Mouse (Mus musculus) G1E (cell line): Measurements from ENCODE around the gene Mfsd4a. TPM values are rescaled to one million over a fixed set of nuclear protein-coding genes. Genes with fewer than 3 reads are reported as not detected.

Source experiments
- ATAC-seq: 2 replicates; pipeline ENCODE4 v1.8.0; 2016; ENCODE audit warnings: mild to moderate bottlenecking; ENCODE audit not compliant: insufficient number of reproducible peaks, poor library complexity, low FRiP score, severe bottlenecking; ENCODE audit errors: extremely low read depth
- DNase-seq: peaks from one replicate; pipeline ENCODE4 v3.0.0; 2012; ENCODE audit warnings: low spot score
- H3K27me3 ChIP-seq: 2 replicates; pipeline ENCODE4 v1.6.1; 2012; ENCODE audit warnings: mild to moderate bottlenecking, low read length, inconsistent platforms; ENCODE audit not compliant: insufficient read depth
- H3K36me3 ChIP-seq: replicated peaks from 2 replicates; pipeline ENCODE3; 2012; ENCODE audit warnings: mild to moderate bottlenecking, inconsistent platforms
- H3K4me1 ChIP-seq: 2 replicates; pipeline ENCODE4 v1.6.1; 2012; ENCODE audit warnings: low read depth, low read length, inconsistent platforms, mixed read lengths; ENCODE audit not compliant: insufficient read depth
- H3K4me3 ChIP-seq: 2 replicates; pipeline ENCODE4 v1.5.1; 2012; ENCODE audit warnings: low read depth, mild to moderate bottlenecking, inconsistent platforms, low read length, moderate library complexity, mixed read lengths
- H3K9me3 ChIP-seq: replicated peaks from 2 replicates; pipeline ENCODE4 v1.6.1; 2012; ENCODE audit warnings: inconsistent platforms
- CTCF ChIP-seq: IDR thresholded peaks from 2 replicates; pipeline ENCODE4 v1.5.1; 2012; ENCODE audit warnings: low read depth, low read length, inconsistent platforms, mixed read lengths
- GATA1 ChIP-seq: IDR thresholded peaks from 2 replicates; pipeline ENCODE4 v1.6.1; 2012; ENCODE audit warnings: borderline replicate concordance, low read length, inconsistent platforms, mixed read lengths
- GATA2 ChIP-seq: IDR thresholded peaks from 2 replicates; pipeline ENCODE4 v1.6.1; 2012; ENCODE audit warnings: low read depth, low read length, inconsistent platforms, borderline replicate concordance
- POLR2AphosphoS5 ChIP-seq: IDR thresholded peaks from 2 replicates; pipeline ENCODE4 v1.6.1; 2012; ENCODE audit warnings: low read depth, low read length, inconsistent platforms; ENCODE audit not compliant: insufficient replicate concordance
- TAL1 ChIP-seq: conservative IDR thresholded peaks from 2 replicates; pipeline ENCODE4 v1.6.1; 2012; ENCODE audit warnings: low read depth, low read length, inconsistent platforms, mixed read lengths
- polyA plus RNA-seq: library from polyadenylated mRNA; stranded (reverse); fragments of >175 nt; gene quantifications from 2 replicates; pipeline ENCODE4 v1.2.3, GENCODE M21; 2012
- total RNA-seq, 2 experiments: library from RNA; stranded (forward) in 1 of 2; stranded (reverse) in 1 of 2; fragments of 200-1000 nt in 1 of 2; fragments of >200 nt in 1 of 2; fragmentation: Nextera tagmentation in 1 of 2; gene quantifications; 2 replicates each; pipeline ENCODE4 v1.2.3; 2014 to 2017

Gene Mfsd4a
- total and polyA plus RNA-seq, 3 experiments, result 1.0 TPM; not detected in 2

GRCm38 (mm10) chr1:132003817-132004216, 64.0 kb downstream of the Mfsd4a start:
- H3K4me1 ChIP-seq, result peaks cover 27% of the 10 kb centered on the region
- peaks cover 3% of the 10 kb centered on the region for H3K9me3 ChIP-seq
- H3K36me3 ChIP-seq, result no peaks in the 10 kb centered on the region
- DNase-seq, result no peak
- no peak overlapping the region for H3K4me3 ChIP-seq
- H3K27me3 ChIP-seq, result peaks cover 5% of the 10 kb centered on the region
- no peak for TF ChIP-seq CTCF
- no peak for TF ChIP-seq GATA1
- no peak for TF ChIP-seq POLR2AphosphoS5
- TF ChIP-seq TAL1, result no peak
- TF ChIP-seq GATA2, result no peak
- no peak for ATAC-seq

GRCm38 (mm10) chr1:132003111-132003510, 64.8 kb downstream of the Mfsd4a start:
- no peak for ATAC-seq
- TF ChIP-seq CTCF (no peak), GATA1 (no peak), POLR2AphosphoS5 (no peak), GATA2 (no peak), TAL1 (no peak)

GRCm38 (mm10) chr1:132001880-132002330, 66.0 kb downstream of the Mfsd4a start:
- no peak overlapping the region for H3K4me3 ChIP-seq
- peaks cover 15% of the 10 kb centered on the region for H3K27me3 ChIP-seq
- TF ChIP-seq POLR2AphosphoS5, result no peak
- H3K9me3 ChIP-seq, result peaks cover 3% of the 10 kb centered on the region
- DNase-seq (no peak), ATAC-seq (no peak)
- H3K4me1 ChIP-seq, result peaks cover 23% of the 10 kb centered on the region
- H3K36me3 ChIP-seq, result no peaks in the 10 kb centered on the region

More at GRCm38 (mm10) chr1:132003111-132003510, 64.8 kb downstream of the Mfsd4a start:
- Histone ChIP-seq H3K9me3 (peaks cover 3% of the 10 kb centered on the region), H3K27me3 (peaks cover 7% of the 10 kb centered on the region), H3K4me3 (no peak overlapping the region), H3K4me1 (peaks cover 26% of the 10 kb centered on the region), H3K36me3 (no peaks in the 10 kb centered on the region)
- no peak for DNase-seq

GRCm38 (mm10) chr1:132000506-132000905, 67.4 kb downstream of the Mfsd4a start:
- ATAC-seq, result no peak
- H3K9me3 ChIP-seq, result peaks cover 3% of the 10 kb centered on the region
- peaks cover 27% of the 10 kb centered on the region for H3K27me3 ChIP-seq
- H3K4me3 ChIP-seq, result no peak overlapping the region
- H3K36me3 ChIP-seq, result no peaks in the 10 kb centered on the region
- no peak for DNase-seq
- peaks cover 16% of the 10 kb centered on the region for H3K4me1 ChIP-seq
- TF ChIP-seq CTCF, result no peak
- TF ChIP-seq GATA1, result no peak
- TF ChIP-seq GATA2, result no peak
- no peak for TF ChIP-seq TAL1
- no peak for TF ChIP-seq POLR2AphosphoS5

- Histone ChIP-seq H3K9me3 (peaks cover 3% of the 10 kb centered on the region), H3K4me3 (no peak overlapping the region), H3K4me1 (peaks cover 3% of the 10 kb centered on the region; the same call in 1 of the 2 replicates), H3K36me3 (peaks cover 6% of the 10 kb centered on the region), H3K27me3 (peaks cover 42% of the 10 kb centered on the region)
- TF ChIP-seq GATA2 (no peak), CTCF (peak; percentile 78), TAL1 (no peak), POLR2AphosphoS5 (no peak)
- no peak for ATAC-seq
- DNase-seq, result no peak
These were observed 72.8 kb downstream of the Mfsd4a start for GRCm38 (mm10) chr1:131995062-131995461.

GRCm38 (mm10) chr1:131993169-131994040, 74.5 kb downstream of the Mfsd4a start:
- no peak for TF ChIP-seq POLR2AphosphoS5
- TF ChIP-seq CTCF, result no peak
- TF ChIP-seq GATA2, result no peak
- no peak for TF ChIP-seq TAL1
- no peak for TF ChIP-seq GATA1
- no peak overlapping the region for H3K4me3 ChIP-seq
- H3K27me3 ChIP-seq, result peaks cover 43% of the 10 kb centered on the region
- DNase-seq, result no peak
- peaks cover 3% of the 10 kb centered on the region; the same call in 1 of the 2 replicates for H3K4me1 ChIP-seq
- no peaks in the 10 kb centered on the region for H3K9me3 ChIP-seq
- no peak for ATAC-seq
- H3K36me3 ChIP-seq, result peaks cover 11% of the 10 kb centered on the region

- peaks cover 40% of the 10 kb centered on the region for H3K27me3 ChIP-seq
- H3K4me1 ChIP-seq, result peaks cover 3% of the 10 kb centered on the region; the same call in 1 of the 2 replicates
- no peak for DNase-seq
- no peak overlapping the region for H3K4me3 ChIP-seq
- TF ChIP-seq POLR2AphosphoS5, result no peak
- TF ChIP-seq TAL1, result no peak
- TF ChIP-seq GATA2, result no peak
- TF ChIP-seq CTCF, result no peak
- TF ChIP-seq GATA1, result no peak
- H3K36me3 ChIP-seq, result peaks cover 13% of the 10 kb centered on the region
- H3K9me3 ChIP-seq, result no peaks in the 10 kb centered on the region
- no peak for ATAC-seq
These were observed 75.3 kb downstream of the Mfsd4a start for GRCm38 (mm10) chr1:131992561-131993001.
